7 mouse cellular contexts compared by ENCODE assay signal in genomic region chr10:53399053-53399452, GRCm38 (mm10). TPM values are rescaled to one million over a fixed set of nuclear protein-coding genes. Genes with fewer than 3 reads are reported as not detected.
DNase-seq lines count a peak whose midpoint lies in the region; ATAC-seq and TF ChIP-seq lines count a peak whose summit lies in the region.

No protein-coding gene starts in this region.

- no peaks in the 10 kb centered on the region for H3K36me3 ChIP-seq in heart, embryonic 16.5 days (ENCODE audit: control insufficient read depth, insufficient read depth)
- H3K36me3 ChIP-seq in lung, embryonic 16.5 days (ENCODE audit: control insufficient read depth, insufficient read depth, low read length) = no peaks in the 10 kb centered on the region
- H3K36me3 ChIP-seq in forebrain, embryonic 13.5 days (ENCODE audit: poor library complexity, severe bottlenecking) = no peaks in the 10 kb centered on the region
- H3K36me3 ChIP-seq in neural tube, embryonic 13.5 days = no peaks in the 10 kb centered on the region

- H3K4me1 ChIP-seq in heart, embryonic 16.5 days (ENCODE audit: control insufficient read depth, insufficient read depth, low read length) = peaks cover 19% of the 10 kb centered on the region
- H3K4me1 ChIP-seq in lung, embryonic 16.5 days (replicated peaks; ENCODE audit: control insufficient read depth, insufficient read depth, low read length) = no peaks in the 10 kb centered on the region; the same call in none of the 2 replicates
- H3K4me1 ChIP-seq in lung, adult 2 months (ENCODE audit: control insufficient read depth, insufficient read depth, low read length) = peaks cover 6% of the 10 kb centered on the region
- H3K4me1 ChIP-seq in forebrain, embryonic 13.5 days = peaks cover 15% of the 10 kb centered on the region
- H3K4me1 ChIP-seq in neural tube, embryonic 13.5 days (replicated peaks) = peaks cover 13% of the 10 kb centered on the region

- no peak for DNase-seq in heart, postnatal 36 days
- no peak for DNase-seq in lung, adult 2 months

- no peaks in the 10 kb centered on the region for H3K27me3 ChIP-seq in heart, embryonic 16.5 days (ENCODE audit: control insufficient read depth, insufficient read depth, low read length)
- H3K27me3 ChIP-seq in lung, embryonic 16.5 days (ENCODE audit: control insufficient read depth, insufficient read depth, low read depth, low read length) = no peaks in the 10 kb centered on the region
- no peaks in the 10 kb centered on the region for H3K27me3 ChIP-seq in forebrain, embryonic 13.5 days
- H3K27me3 ChIP-seq in neural tube, embryonic 13.5 days = no peaks in the 10 kb centered on the region

- no peak for TF ChIP-seq POLR2A in lung, adult 2 months (IDR thresholded peaks at IDR 0.05; ENCODE audit: borderline replicate concordance, extremely low read depth, low read depth, low read length)

- peak overlapping the region; percentile 79 for H3K27ac ChIP-seq in heart, embryonic 16.5 days (ENCODE audit: low read length)
- peak overlapping the region; percentile 91 for H3K27ac ChIP-seq in lung, embryonic 16.5 days (ENCODE audit: low read length)
- H3K27ac ChIP-seq in forebrain, embryonic 13.5 days = no peak overlapping the region
- H3K27ac ChIP-seq in neural tube, embryonic 13.5 days (replicated peaks) = peak overlapping the region; percentile 20; the same call in 1 of the 2 replicates

- no peaks in the 10 kb centered on the region for H3K9me3 ChIP-seq in heart, embryonic 16.5 days (replicated peaks; ENCODE audit: control insufficient read depth, low read length)
- H3K9me3 ChIP-seq in lung, embryonic 16.5 days (ENCODE audit: control insufficient read depth, low read length) = no peaks in the 10 kb centered on the region
- H3K9me3 ChIP-seq in forebrain, embryonic 13.5 days (replicated peaks) = no peaks in the 10 kb centered on the region
- H3K9me3 ChIP-seq in neural tube, embryonic 13.5 days = no peaks in the 10 kb centered on the region

- peak overlapping the region; percentile 55; the same call in 1 of the 2 replicates for H3K4me2 ChIP-seq in heart, embryonic 16.5 days (ENCODE audit: low read depth, low read length)
- H3K4me2 ChIP-seq in lung, embryonic 16.5 days (ENCODE audit: low read depth, low read length) = peak overlapping the region; percentile 57
- no peak overlapping the region for H3K4me2 ChIP-seq in forebrain, embryonic 13.5 days
- no peak overlapping the region for H3K4me2 ChIP-seq in neural tube, embryonic 13.5 days

- no peak for ATAC-seq in heart, embryonic 16.5 days (replicated peaks; ENCODE audit: extremely low read depth, insufficient read depth, low FRiP score)
- ATAC-seq in lung, embryonic 16.5 days (ENCODE audit: low read depth) = no peak
- ATAC-seq in forebrain, embryonic 13.5 days = peak; percentile 62; the same call in 1 of the 2 replicates
- ATAC-seq in neural tube, embryonic 13.5 days (ENCODE audit: low read depth) = peak; percentile 67
- no peak for ATAC-seq in megakaryocyte progenitor cell, adult 5-6 weeks (replicated peaks; ENCODE audit: poor library complexity)

- no peak for TF ChIP-seq CTCF in lung, adult 2 months (IDR thresholded peaks at IDR 0.05; ENCODE audit: insufficient read depth, low read length)

- H3K9ac ChIP-seq in heart, embryonic 16.5 days (ENCODE audit: low read length) = no peak overlapping the region
- H3K9ac ChIP-seq in lung, embryonic 16.5 days (ENCODE audit: low read length) = no peak overlapping the region
- no peak overlapping the region for H3K9ac ChIP-seq in forebrain, embryonic 13.5 days
- H3K9ac ChIP-seq in neural tube, embryonic 13.5 days = no peak overlapping the region

- no peak overlapping the region for H3K4me3 ChIP-seq in heart, embryonic 16.5 days (ENCODE audit: low read length)
- no peak overlapping the region for H3K4me3 ChIP-seq in lung, embryonic 16.5 days (ENCODE audit: low read length)
- H3K4me3 ChIP-seq in lung, adult 2 months (replicated peaks; ENCODE audit: extremely low read depth, low read depth, low read length) = no peak overlapping the region
- no peak overlapping the region for H3K4me3 ChIP-seq in forebrain, embryonic 13.5 days
- no peak overlapping the region for H3K4me3 ChIP-seq in neural tube, embryonic 13.5 days

- intact Hi-C loops in heart, postnatal 36 days (cut with DNase I) = loop anchor here (2.0 to 5.0 kb wide), 2 partner anchors 16 to 38 kb away; no protein-coding TSS in a partner anchor

- WGBS in heart, embryonic 16.5 days = 49% methylated on average over 3 of the region's 3 CpGs
- 37% methylated on average over 3 of the region's 3 CpGs for WGBS in lung, embryonic 16.5 days
- WGBS in lung, adult 2 months = 40% methylated on average over 3 of the region's 3 CpGs
- 59% methylated on average over 3 of the region's 3 CpGs for WGBS in forebrain, embryonic 13.5 days
- 57% methylated on average over 3 of the region's 3 CpGs for WGBS in neural tube, embryonic 13.5 days

RNA-seq across cellular contexts. Expression of gene Cep85l, which starts 19.3 kb away (rescaled TPM):
- polyA plus RNA-seq in heart, embryonic 16.5 days (2015; fragmentation: Nextera tagmentation; extraction: Ambion mirVana) = 4.7 and 5.1 TPM in 2 replicates
- total RNA-seq in heart, postnatal 36 days (2021) = 10 to 100 TPM; 15.4 to 17.5 TPM
- 5.4 and 5.5 TPM in 2 replicates for polyA plus RNA-seq in lung, embryonic 16.5 days (2015; fragmentation: Nextera tagmentation; extraction: Ambion mirVana)
- polyA plus RNA-seq in lung, adult 2 months (2012; rRNA removed) = 6.5 and 7.5 TPM in 2 replicates
- polyA plus RNA-seq in forebrain, embryonic 13.5 days (2015; fragmentation: Nextera tagmentation; extraction: Ambion mirVana) = 5.6 and 5.9 TPM in 2 replicates
- 5.2 and 6.3 TPM in 2 replicates for polyA plus RNA-seq in neural tube, embryonic 13.5 days (2015; fragmentation: Nextera tagmentation; extraction: Ambion mirVana)
- total RNA-seq in megakaryocyte progenitor cell, adult 5-6 weeks (2015) = 34.0 and 37.0 TPM in 2 replicates
- 34.9 and 44.2 TPM in 2 replicates for total RNA-seq in megakaryocyte progenitor cell, adult 5-6 weeks (2017)

Comparison
In these comparisons a context has a peak if more than half of its experiments do, and no peak if none do; other contexts are left out.
1. ATAC-seq: peak in forebrain, embryonic 13.5 days (single experiment) and neural tube, embryonic 13.5 days (single experiment); none in heart, embryonic 16.5 days (single experiment), lung, embryonic 16.5 days (single experiment) and megakaryocyte progenitor cell, adult 5-6 weeks (single experiment).
2. H3K4me2 ChIP-seq: peak in heart, embryonic 16.5 days (single experiment) and lung, embryonic 16.5 days (single experiment); none in forebrain, embryonic 13.5 days (single experiment) and neural tube, embryonic 13.5 days (single experiment).